Mouse (Mus musculus) lung, postnatal 0 days (tissue): ENCODE data around the gene Glyat.

Source experiments
- CTCF ChIP-seq: IDR thresholded peaks from 2 replicates; pipeline ENCODE4 v1.5.1; 2016; ENCODE audit warnings: antibody characterized with exemption, mild to moderate bottlenecking
- EP300 ChIP-seq: IDR thresholded peaks from 2 replicates; pipeline ENCODE4 v1.6.1; 2016; ENCODE audit warnings: antibody characterized with exemption, mild to moderate bottlenecking, control low read depth

DNA sequence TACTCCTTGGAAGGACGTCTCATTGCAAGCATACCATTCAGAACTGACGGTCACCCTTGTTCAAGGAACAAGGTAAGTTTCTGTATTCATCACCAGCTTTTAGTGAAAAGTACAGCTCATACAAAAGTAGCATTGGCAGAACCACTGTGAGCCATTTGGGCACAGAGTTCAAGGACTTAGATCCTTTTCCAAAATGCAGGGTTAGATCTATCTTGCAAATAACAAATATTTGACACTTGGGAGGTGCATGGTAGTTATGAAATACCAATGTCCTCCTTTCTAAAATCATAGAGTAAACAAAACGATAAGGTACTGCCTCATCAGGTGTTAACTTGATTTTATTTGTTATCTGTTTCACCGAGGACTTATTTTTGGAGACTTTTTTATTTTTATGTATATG, 37.9 kb downstream of the Glyat start:
- TF ChIP-seq CTCF (no peak), EP300 (no peak)
